Mouse (Mus musculus) liver, postnatal 0 days (tissue): ENCODE results near the gene Ppfia2.

Source experiments
- CTCF ChIP-seq: sonication (generic); IDR thresholded peaks from 2 replicates; pipeline ENCODE4 v1.5.1; 2016; ENCODE audit warnings: antibody characterized with exemption, low read depth
- EP300 ChIP-seq: IDR thresholded peaks from 2 replicates; pipeline ENCODE4 v1.6.1; 2016; ENCODE audit warnings: antibody characterized with exemption, low read depth, mild to moderate bottlenecking

- TF ChIP-seq EP300 (no peak), CTCF (no peak)
Measured at GRCm38 (mm10) chr10:106914275-106914674, 444.1 kb downstream of the Ppfia2 start.
